Mouse (Mus musculus) midbrain, embryonic 16.5 days (tissue): ENCODE measurements around the gene Numbl. TPM values are rescaled to one million over a fixed set of nuclear protein-coding genes. Genes with fewer than 3 reads are reported as not detected.
"Not testable (repeated sequence)": the region's sequence is repeated elsewhere in the genome, so short reads cannot be mapped to it uniquely, and the experiment has no call there.

Experiments
- ATAC-seq: fragments of 200-750 bp; cut with Nextera tagmentation; 2 replicates; pipeline ENCODE4 v1.8.0; 2017; ENCODE audit warnings: moderate TSS enrichment
- H3K27ac ChIP-seq: fragments of 300-500 bp; sonication (generic); 2 replicates; pipeline ENCODE4 v1.5.1; 2014; ENCODE audit warnings: mild to moderate bottlenecking, low read length, mixed read lengths
- H3K27me3 ChIP-seq: fragments of 300-500 bp; sonication (generic); 2 replicates; pipeline ENCODE4 v1.6.1; 2014; ENCODE audit warnings: low read depth, low read length, mixed read lengths; ENCODE audit not compliant: control insufficient read depth, insufficient read depth
- H3K36me3 ChIP-seq: fragments of 300-500 bp; sonication (generic); 2 replicates; pipeline ENCODE4 v1.6.1; 2014; ENCODE audit warnings: mild to moderate bottlenecking, low read length, moderate library complexity, mixed read lengths; ENCODE audit not compliant: control insufficient read depth, insufficient read depth
- H3K4me1 ChIP-seq: fragments of 300-500 bp; sonication (generic); 2 replicates; pipeline ENCODE4 v1.6.1; 2014; ENCODE audit warnings: mild to moderate bottlenecking, low read length, mixed read lengths; ENCODE audit not compliant: control insufficient read depth, insufficient read depth
- H3K4me2 ChIP-seq: fragments of 300-500 bp; sonication (generic); 2 replicates; pipeline ENCODE4 v1.6.1; 2014; ENCODE audit warnings: mild to moderate bottlenecking, low read length, mixed read lengths
- H3K4me3 ChIP-seq: fragments of 300-500 bp; sonication (generic); 2 replicates; pipeline ENCODE4 v1.5.1; 2014; ENCODE audit warnings: low read depth, mild to moderate bottlenecking, low read length, moderate library complexity, mixed read lengths
- H3K9ac ChIP-seq: fragments of 300-500 bp; sonication (generic); 2 replicates; pipeline ENCODE4 v1.6.1; 2014; ENCODE audit warnings: low read depth, low read length, mixed read lengths
- H3K9me3 ChIP-seq: fragments of 300-500 bp; sonication (generic); replicated peaks from 2 replicates; pipeline ENCODE4 v1.6.1; 2014; ENCODE audit warnings: mild to moderate bottlenecking, low read length, mixed read lengths; ENCODE audit not compliant: control insufficient read depth, poor library complexity, severe bottlenecking
- WGBS: fragments of 180-500 bp; shearing (Covaris S2); extraction: QIAGEN DNeasy Blood & Tissue Kit; methylation state at CpG from one replicate; pipeline ENCODE4 v1.1.7; 2014; 5-methylcytosine and 5-hydroxymethylcytosine counted together
- polyA plus RNA-seq: library from polyadenylated mRNA; unstranded; fragments of >200 nt; fragmentation: Nextera tagmentation; extraction: Ambion mirVana; gene quantifications from 2 replicates; pipeline ENCODE4 v1.2.1, GENCODE M21; 2015

Gene Numbl
- polyA plus RNA-seq, 1 experiment from 2014 or later = 53.6 TPM

- Histone ChIP-seq H3K27ac (no peak overlapping the region), H3K27me3 (no peaks in the 10 kb centered on the region), H3K4me2 (no peak overlapping the region), H3K4me1 (no peaks in the 10 kb centered on the region), H3K4me3 (no peak overlapping the region), H3K36me3 (peaks cover 24% of the 10 kb centered on the region), H3K9ac (no peak overlapping the region), H3K9me3 (no peaks in the 10 kb centered on the region)
- no peak for ATAC-seq
- WGBS = 76% methylated on average over 8 of the region's 8 CpGs
Measured at GRCm38 (mm10) chr7:27243211-27243610, 15.0 kb upstream of the Numbl start.

- not testable (repeated sequence) for H3K4me2 ChIP-seq, H3K27me3 ChIP-seq, ATAC-seq, H3K9ac ChIP-seq, H3K4me3 ChIP-seq, H3K4me1 ChIP-seq, H3K9me3 ChIP-seq, H3K27ac ChIP-seq
- H3K36me3 ChIP-seq = peaks cover 24% of the 10 kb centered on the region
- WGBS = 89% methylated on average over 2 of the region's 2 CpGs
Measured at GRCm38 (mm10) chr7:27244088-27244487, 14.1 kb upstream of the Numbl start.

GRCm38 (mm10) chr7:27249146-27249545 lies 9.1 kb upstream of the Numbl start:
- no peaks in the 10 kb centered on the region for H3K27me3 ChIP-seq
- H3K4me1 ChIP-seq = no peaks in the 10 kb centered on the region
- 90% methylated on average over 2 of the region's 2 CpGs for WGBS
- no peaks in the 10 kb centered on the region for H3K9me3 ChIP-seq
- ATAC-seq = no peak
- peaks cover 16% of the 10 kb centered on the region for H3K36me3 ChIP-seq
- H3K9ac ChIP-seq = no peak overlapping the region
- no peak overlapping the region for H3K4me2 ChIP-seq
- H3K27ac ChIP-seq = no peak overlapping the region
- no peak overlapping the region for H3K4me3 ChIP-seq

GRCm38 (mm10) chr7:27249928-27250327 lies 8.3 kb upstream of the Numbl start:
- 85% methylated on average over 5 of the region's 5 CpGs for WGBS
- no peaks in the 10 kb centered on the region for H3K27me3 ChIP-seq
- no peaks in the 10 kb centered on the region for H3K4me1 ChIP-seq
- H3K36me3 ChIP-seq = peaks cover 16% of the 10 kb centered on the region
- H3K4me3 ChIP-seq = no peak overlapping the region
- no peak for ATAC-seq
- no peak overlapping the region for H3K9ac ChIP-seq
- no peaks in the 10 kb centered on the region for H3K9me3 ChIP-seq
- H3K27ac ChIP-seq = no peak overlapping the region
- H3K4me2 ChIP-seq = no peak overlapping the region

GRCm38 (mm10) chr7:27251946-27252345 lies 6.3 kb upstream of the Numbl start:
- Histone ChIP-seq H3K9ac (no peak overlapping the region), H3K4me2 (no peak overlapping the region), H3K36me3 (peaks cover 12% of the 10 kb centered on the region), H3K27ac (no peak overlapping the region), H3K27me3 (no peaks in the 10 kb centered on the region), H3K4me3 (no peak overlapping the region), H3K9me3 (no peaks in the 10 kb centered on the region), H3K4me1 (peaks cover 1% of the 10 kb centered on the region; the same call in 1 of the 2 replicates)
- ATAC-seq = no peak
- 87% methylated on average over 6 of the region's 6 CpGs for WGBS

GRCm38 (mm10) chr7:27255721-27256120 lies 2.5 kb upstream of the Numbl start:
- Histone ChIP-seq H3K4me1 (peaks cover 13% of the 10 kb centered on the region), H3K9me3 (no peaks in the 10 kb centered on the region), H3K4me3 (no peak overlapping the region), H3K27me3 (no peaks in the 10 kb centered on the region), H3K36me3 (peaks cover 7% of the 10 kb centered on the region), H3K4me2 (no peak overlapping the region), H3K9ac (no peak overlapping the region), H3K27ac (no peak overlapping the region)
- WGBS = 90% methylated on average over 3 of the region's 3 CpGs
- ATAC-seq = no peak

GRCm38 (mm10) chr7:27257046-27257851 lies 984 bp upstream of the Numbl start:
- H3K27ac ChIP-seq = peak overlapping the region; percentile 71
- no peaks in the 10 kb centered on the region for H3K27me3 ChIP-seq
- H3K4me2 ChIP-seq = peak overlapping the region; percentile 81
- H3K9ac ChIP-seq = 0 out of 2 replicates have a peak overlapping the region, but pooled peaks have one; percentile 38
- ATAC-seq = 0 out of 2 replicates have a peak, but pooled peaks have one; percentile 2
- peaks cover under 1% of the 10 kb centered on the region for H3K36me3 ChIP-seq
- peaks cover 27% of the 10 kb centered on the region for H3K4me1 ChIP-seq
- H3K4me3 ChIP-seq = 0 out of 2 replicates have a peak overlapping the region, but pooled peaks have one; percentile 5
- no peaks in the 10 kb centered on the region for H3K9me3 ChIP-seq
- WGBS = 10% methylated on average over 27 of the region's 27 CpGs

GRCm38 (mm10) chr7:27257852-27258204 lies 405 bp upstream of the Numbl start:
- H3K4me1 ChIP-seq = peaks cover 27% of the 10 kb centered on the region
- no peak overlapping the region; the same call in 1 of the 2 replicates for H3K9ac ChIP-seq
- H3K4me2 ChIP-seq = peak overlapping the region; percentile 81
- H3K27me3 ChIP-seq = no peaks in the 10 kb centered on the region
- no peaks in the 10 kb centered on the region for H3K9me3 ChIP-seq
- no peak; the same call in 1 of the 2 replicates for ATAC-seq
- H3K27ac ChIP-seq = peak overlapping the region; percentile 91
- WGBS = 0% methylated on average over 4 of the region's 6 CpGs
- H3K36me3 ChIP-seq = peaks cover 4% of the 10 kb centered on the region
- peak overlapping the region; percentile 92 for H3K4me3 ChIP-seq

GRCm38 (mm10) chr7:27259271-27259721 lies 1.1 kb downstream of the Numbl start:
- ATAC-seq = peak; percentile 18
- Histone ChIP-seq H3K27ac (peak overlapping the region; percentile 91), H3K9me3 (no peaks in the 10 kb centered on the region), H3K27me3 (no peaks in the 10 kb centered on the region), H3K4me2 (peak overlapping the region; percentile 81), H3K4me1 (peaks cover 27% of the 10 kb centered on the region), H3K4me3 (peak overlapping the region; percentile 92), H3K36me3 (peaks cover 16% of the 10 kb centered on the region), H3K9ac (peak overlapping the region; percentile 90)
- WGBS = 1% methylated on average over 9 of the region's 9 CpGs
